Mouse (Mus musculus) stomach, embryonic 14.5 days (tissue): ENCODE results near the gene Cwc27. TPM values are rescaled to one million over a fixed set of nuclear protein-coding genes. Genes with fewer than 3 reads are reported as not detected.

ENCODE experiments used
- ATAC-seq: fragments of 200-750 bp; cut with Nextera tagmentation; 2 replicates; pipeline ENCODE4 v1.8.0; 2017; ENCODE audit warnings: low read depth, moderate TSS enrichment; ENCODE audit not compliant: insufficient number of reproducible peaks, insufficient read depth, low FRiP score
- H3K27ac ChIP-seq: fragments of 300-500 bp; sonication (generic); 2 replicates; pipeline ENCODE4 v1.5.1; 2014; ENCODE audit warnings: mild to moderate bottlenecking, low read length, moderate library complexity, mixed read lengths
- H3K27me3 ChIP-seq: fragments of 300-500 bp; sonication (generic); 2 replicates; pipeline ENCODE4 v1.6.1; 2014; ENCODE audit warnings: low read length, control low read depth, mixed read lengths; ENCODE audit not compliant: control insufficient read depth, insufficient read depth
- H3K36me3 ChIP-seq: fragments of 300-500 bp; sonication (generic); 2 replicates; pipeline ENCODE4 v1.6.1; 2014; ENCODE audit warnings: mild to moderate bottlenecking, control low read depth, low read length, moderate library complexity, mixed read lengths; ENCODE audit not compliant: control insufficient read depth, insufficient read depth
- H3K4me1 ChIP-seq: fragments of 300-500 bp; sonication (generic); 2 replicates; pipeline ENCODE4 v1.6.1; 2014; ENCODE audit warnings: low read length, control low read depth, mixed read lengths; ENCODE audit not compliant: control insufficient read depth, insufficient read depth
- H3K4me2 ChIP-seq: fragments of 300-500 bp; sonication (generic); replicated peaks from 2 replicates; pipeline ENCODE4 v1.6.1; 2014; ENCODE audit warnings: low read depth, low read length, control low read depth
- H3K4me3 ChIP-seq: fragments of 300-500 bp; sonication (generic); 2 replicates; pipeline ENCODE4 v1.5.1; 2014; ENCODE audit warnings: low read depth, low read length, control low read depth
- H3K9ac ChIP-seq: fragments of 300-500 bp; sonication (generic); replicated peaks from 2 replicates; pipeline ENCODE4 v1.6.1; 2014; ENCODE audit warnings: low read depth, mild to moderate bottlenecking, control low read depth, low read length, moderate library complexity, mixed read lengths
- H3K9me3 ChIP-seq: fragments of 300-500 bp; sonication (generic); 2 replicates; pipeline ENCODE4 v1.6.1; 2016; ENCODE audit warnings: low read depth, low read length, control low read depth; ENCODE audit not compliant: control insufficient read depth
- WGBS: fragments of 180-500 bp; shearing (Covaris S2); extraction: QIAGEN DNeasy Blood & Tissue Kit; methylation state at CpG from one replicate; pipeline ENCODE4 v1.1.7; 2014; 5-methylcytosine and 5-hydroxymethylcytosine counted together
- polyA plus RNA-seq: library from polyadenylated mRNA; unstranded; fragments of >200 nt; fragmentation: Nextera tagmentation; extraction: Ambion mirVana; gene quantifications from 2 replicates; pipeline ENCODE4 v1.2.1, GENCODE M21; 2014

The Cwc27 gene
- polyA plus RNA-seq, 1 experiment from 2014 or later: 36.4 TPM

GRCm38 (mm10) chr13:104692710-104693109 is 124.2 kb downstream of the Cwc27 start:
- Histone ChIP-seq H3K9me3 (no peaks in the 10 kb centered on the region), H3K4me3 (no peak overlapping the region), H3K27me3 (no peaks in the 10 kb centered on the region), H3K4me1 (no peaks in the 10 kb centered on the region), H3K9ac (no peak overlapping the region), H3K4me2 (no peak overlapping the region), H3K27ac (no peak overlapping the region), H3K36me3 (no peaks in the 10 kb centered on the region)
- WGBS: 76% methylated on average over 3 of the region's 3 CpGs
- ATAC-seq: no peak

GRCm38 (mm10) chr13:104685537-104685936 is 131.4 kb downstream of the Cwc27 start:
- ATAC-seq: no peak
- H3K4me3 ChIP-seq: no peak overlapping the region
- no peaks in the 10 kb centered on the region for H3K36me3 ChIP-seq
- H3K4me2 ChIP-seq: no peak overlapping the region
- H3K9me3 ChIP-seq: no peaks in the 10 kb centered on the region
- no peaks in the 10 kb centered on the region for H3K27me3 ChIP-seq
- no peak overlapping the region for H3K9ac ChIP-seq
- 63% methylated on average over 2 of the region's 2 CpGs for WGBS
- H3K27ac ChIP-seq: no peak overlapping the region
- peaks cover 7% of the 10 kb centered on the region; the same call in 1 of the 2 replicates for H3K4me1 ChIP-seq

- Histone ChIP-seq H3K4me1 (peaks cover 7% of the 10 kb centered on the region; the same call in 1 of the 2 replicates), H3K4me3 (no peak overlapping the region), H3K36me3 (no peaks in the 10 kb centered on the region), H3K9me3 (no peaks in the 10 kb centered on the region), H3K27ac (no peak overlapping the region), H3K4me2 (no peak overlapping the region), H3K9ac (no peak overlapping the region), H3K27me3 (no peaks in the 10 kb centered on the region)
- WGBS: 15% methylated on average over 6 of the region's 6 CpGs
- ATAC-seq: no peak; the same call in 1 of the 2 replicates
These were observed 132.5 kb downstream of the Cwc27 start for GRCm38 (mm10) chr13:104684361-104685011.

GRCm38 (mm10) chr13:104681212-104681611 is 135.7 kb downstream of the Cwc27 start:
- Histone ChIP-seq H3K9ac (no peak overlapping the region), H3K27ac (no peak overlapping the region), H3K27me3 (no peaks in the 10 kb centered on the region), H3K4me1 (peaks cover 7% of the 10 kb centered on the region; the same call in 1 of the 2 replicates), H3K4me3 (no peak overlapping the region), H3K4me2 (no peak overlapping the region), H3K9me3 (no peaks in the 10 kb centered on the region), H3K36me3 (no peaks in the 10 kb centered on the region)
- ATAC-seq: no peak
- 59% methylated on average over 1 of the region's 1 CpGs for WGBS

- Histone ChIP-seq H3K4me1 (no peaks in the 10 kb centered on the region), H3K27me3 (no peaks in the 10 kb centered on the region)
These were observed 155.8 kb downstream of the Cwc27 start for GRCm38 (mm10) chr13:104661188-104661587.

GRCm38 (mm10) chr13:104660042-104660680 is 156.8 kb downstream of the Cwc27 start:
- H3K36me3 ChIP-seq: no peaks in the 10 kb centered on the region
- no peaks in the 10 kb centered on the region for H3K27me3 ChIP-seq
- 91% methylated on average over 7 of the region's 7 CpGs for WGBS
- H3K4me1 ChIP-seq: no peaks in the 10 kb centered on the region
- H3K9ac ChIP-seq: no peak overlapping the region
- H3K4me3 ChIP-seq: no peak overlapping the region
- no peaks in the 10 kb centered on the region for H3K9me3 ChIP-seq
- H3K27ac ChIP-seq: no peak overlapping the region
- no peak for ATAC-seq
- H3K4me2 ChIP-seq: no peak overlapping the region

More at GRCm38 (mm10) chr13:104661188-104661587, 155.8 kb downstream of the Cwc27 start:
- Histone ChIP-seq H3K4me2 (no peak overlapping the region), H3K4me3 (no peak overlapping the region), H3K9ac (no peak overlapping the region), H3K9me3 (no peaks in the 10 kb centered on the region), H3K27ac (no peak overlapping the region), H3K36me3 (no peaks in the 10 kb centered on the region)
- ATAC-seq: no peak
- 94% methylated on average over 9 of the region's 9 CpGs for WGBS

- Histone ChIP-seq H3K4me1 (no peaks in the 10 kb centered on the region), H3K4me2 (no peak overlapping the region), H3K9me3 (no peaks in the 10 kb centered on the region), H3K27ac (no peak overlapping the region), H3K27me3 (no peaks in the 10 kb centered on the region), H3K9ac (no peak overlapping the region), H3K36me3 (no peaks in the 10 kb centered on the region), H3K4me3 (no peak overlapping the region)
- ATAC-seq: no peak
- 97% methylated on average over 5 of the region's 5 CpGs for WGBS
These were observed 160.2 kb downstream of the Cwc27 start for GRCm38 (mm10) chr13:104656666-104657272.

- Histone ChIP-seq H3K9me3 (no peaks in the 10 kb centered on the region), H3K27ac (no peak overlapping the region), H3K4me1 (no peaks in the 10 kb centered on the region), H3K36me3 (no peaks in the 10 kb centered on the region), H3K9ac (no peak overlapping the region), H3K4me2 (no peak overlapping the region), H3K4me3 (no peak overlapping the region), H3K27me3 (no peaks in the 10 kb centered on the region)
- WGBS: 77% methylated on average over 3 of the region's 3 CpGs
- ATAC-seq: no peak
These were observed 161.8 kb downstream of the Cwc27 start for GRCm38 (mm10) chr13:104655137-104655536.
